Mouse (Mus musculus) testis, adult 2 months (tissue): ENCODE results near the gene Gm17660.

Source experiments
- CTCF ChIP-seq: fragments of 200-500 bp; IDR thresholded peaks from 2 replicates; pipeline ENCODE4 v1.5.1; 2012; ENCODE audit warnings: low read depth, mild to moderate bottlenecking, inconsistent platforms, low read length, moderate library complexity; ENCODE audit not compliant: control insufficient read depth, insufficient read depth, insufficient replicate concordance
- POLR2A ChIP-seq: fragments of 200-500 bp; IDR thresholded peaks from 2 replicates; pipeline ENCODE4 v1.6.1; 2012; ENCODE audit warnings: low read depth, mild to moderate bottlenecking, inconsistent platforms, low read length, moderate library complexity; ENCODE audit not compliant: control insufficient read depth

DNA sequence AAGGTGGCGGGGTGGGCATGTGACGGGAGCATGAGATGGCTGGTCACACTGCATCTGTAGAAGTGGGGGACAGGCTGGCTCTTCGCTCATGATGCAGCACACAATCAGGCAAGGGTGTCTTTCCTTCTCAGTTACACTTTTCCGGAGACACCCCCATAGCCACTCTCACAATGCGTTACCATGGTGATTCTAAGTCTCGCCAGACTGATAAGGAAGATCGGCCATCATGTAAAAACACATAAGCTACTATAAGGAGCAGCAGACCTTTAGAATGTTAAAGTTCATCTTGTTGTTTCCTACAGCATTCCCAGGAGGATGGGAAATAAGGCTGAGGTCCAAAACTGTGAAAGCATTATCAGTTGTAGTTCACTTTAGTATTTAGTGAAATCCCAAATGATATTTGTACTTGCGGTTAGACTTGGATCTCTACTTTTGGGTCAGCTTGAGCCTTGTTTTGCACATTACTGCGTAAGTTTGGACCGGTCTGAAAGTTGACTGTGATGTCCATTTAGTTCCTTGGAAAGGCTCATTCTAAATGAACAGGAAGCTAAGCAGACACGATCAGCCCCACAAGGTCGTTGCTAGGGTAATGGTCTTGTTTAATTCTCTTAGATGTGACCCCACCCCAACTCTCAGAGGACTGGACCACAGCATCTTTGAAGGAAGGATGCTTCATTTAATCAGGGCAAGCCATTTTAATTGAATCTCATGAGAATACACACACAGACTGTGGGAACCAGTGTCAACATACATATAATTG, 49.3 kb upstream of the Gm17660 start:
- TF ChIP-seq CTCF = no peak
- no peak for TF ChIP-seq POLR2A
